Mouse (Mus musculus) right cerebral cortex, adult 2 months (tissue): ENCODE measurements around the gene Olfr1377.
"Not testable (repeated sequence)": the region's sequence is repeated elsewhere in the genome, so short reads cannot be mapped to it uniquely, and the experiment has no call there.

Experiments used
- DNase-seq, 2 experiments: peaks; one replicate each; pipeline ENCODE4 v3.0.0; 2021 to 2022; ENCODE audit warnings: low spot score in 2 of 2

The Olfr1377 gene

GRCm38 (mm10) chr11:50981667-50982066, at the start of gene Olfr1377:
Gene Olfr1377, plus strand, starts transcription at chr11:50981967.
- no peak for DNase-seq

GRCm38 (mm10) chr11:50932040-50932439, 49.7 kb upstream of the Olfr1377 start:
- no peak for DNase-seq

DNA sequence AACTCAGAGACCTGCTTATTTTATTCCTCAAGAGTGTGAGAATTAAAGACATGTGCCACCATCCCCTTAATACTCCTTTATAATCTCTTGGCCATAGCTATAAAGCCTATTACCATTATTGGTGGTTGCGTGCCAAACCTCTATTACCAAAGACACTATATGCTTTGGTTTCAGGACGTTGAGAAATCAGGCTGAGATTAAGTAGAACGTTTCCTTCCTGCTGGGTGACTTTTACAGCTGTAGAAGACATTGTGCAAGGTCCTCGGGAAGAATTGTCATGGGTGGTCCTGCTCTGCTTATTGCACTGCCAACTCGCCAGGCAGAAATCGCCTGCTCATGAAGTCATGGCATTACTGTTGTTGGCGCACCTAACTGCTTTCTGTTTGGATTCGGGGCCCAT, 43.3 kb upstream of the Olfr1377 start:
- DNase-seq: no peak

DNA sequence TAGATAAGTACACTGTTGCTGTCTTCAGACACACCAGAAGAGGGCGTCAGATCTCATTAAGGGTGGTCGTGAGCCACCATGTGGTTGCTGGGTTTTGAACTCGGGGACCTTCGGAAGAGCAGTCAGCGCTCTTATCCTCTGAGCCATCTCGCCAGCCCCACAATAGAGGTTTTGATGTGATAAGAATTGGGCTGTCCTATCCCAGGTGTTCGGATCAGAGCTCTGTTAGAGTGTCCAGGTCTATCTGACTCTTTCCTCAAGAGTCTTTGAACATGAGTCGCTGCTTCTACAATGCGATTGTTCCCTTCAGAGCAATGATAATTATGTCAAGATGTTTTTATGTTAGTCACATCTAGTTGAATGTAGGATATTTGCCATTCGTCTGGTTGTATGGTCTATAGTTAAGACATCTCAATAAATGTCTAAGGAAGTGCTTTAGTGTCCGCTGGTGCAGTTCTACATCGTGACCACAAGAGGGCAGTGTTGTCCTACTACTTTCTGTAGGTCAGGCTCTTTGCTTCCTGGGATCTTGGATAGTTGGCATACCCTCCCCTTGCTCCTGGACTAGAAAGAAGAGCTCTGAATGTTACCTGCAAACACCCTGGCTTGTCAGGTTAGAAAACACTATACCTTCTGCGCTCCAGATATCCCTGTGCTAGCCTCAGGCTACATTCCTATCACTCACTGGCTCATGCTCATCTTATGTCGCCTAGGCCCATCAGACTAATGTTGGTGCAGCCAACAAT, 42.0 kb upstream of the Olfr1377 start:
- DNase-seq: peak; percentile 30 to 35

DNA sequence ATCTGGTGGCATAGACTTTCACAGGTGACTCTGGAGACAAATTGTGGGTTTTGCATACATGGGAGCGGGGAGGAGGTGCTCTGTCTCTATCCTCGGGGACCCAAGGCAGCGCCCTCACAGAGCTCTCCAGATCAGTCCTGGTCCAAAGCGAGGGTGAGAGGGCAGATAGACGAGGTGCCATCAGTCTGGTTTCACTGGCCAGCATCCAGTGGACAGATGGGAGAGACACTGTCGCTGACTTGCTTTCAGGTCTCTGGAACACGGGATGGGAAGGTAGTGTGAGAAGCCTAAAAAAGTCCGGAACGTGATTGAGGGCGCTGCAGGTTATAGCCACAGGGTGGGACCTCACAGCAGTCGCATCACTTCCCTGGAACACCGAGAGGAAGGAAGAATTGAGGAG, 39.4 kb upstream of the Olfr1377 start:
- no peak for DNase-seq

DNA sequence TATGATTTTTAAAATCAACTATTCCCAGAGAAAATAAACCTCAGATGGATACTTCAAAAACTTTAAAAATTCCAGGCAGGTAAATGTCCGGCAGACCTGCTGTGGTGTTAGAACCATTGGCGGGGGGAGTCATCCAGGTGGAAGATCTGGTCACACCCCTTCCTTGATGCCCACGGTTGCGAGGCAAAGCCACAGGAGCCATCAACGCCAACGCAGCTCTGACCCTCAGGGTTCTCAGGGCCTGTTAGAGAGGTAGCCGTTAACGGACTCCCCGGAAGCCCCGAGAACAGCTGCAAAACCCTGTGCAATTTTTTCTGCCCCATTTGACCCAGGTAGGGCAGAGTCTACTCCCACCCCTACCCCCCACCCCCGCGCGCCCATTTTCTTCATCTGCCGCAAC, 38.3 kb upstream of the Olfr1377 start, which contains the start of gene 4933414I15Rik:
4933414I15Rik (minus strand) TSS at position 260 of the 400 bp plus-strand sequence.
- no peak for DNase-seq

DNA sequence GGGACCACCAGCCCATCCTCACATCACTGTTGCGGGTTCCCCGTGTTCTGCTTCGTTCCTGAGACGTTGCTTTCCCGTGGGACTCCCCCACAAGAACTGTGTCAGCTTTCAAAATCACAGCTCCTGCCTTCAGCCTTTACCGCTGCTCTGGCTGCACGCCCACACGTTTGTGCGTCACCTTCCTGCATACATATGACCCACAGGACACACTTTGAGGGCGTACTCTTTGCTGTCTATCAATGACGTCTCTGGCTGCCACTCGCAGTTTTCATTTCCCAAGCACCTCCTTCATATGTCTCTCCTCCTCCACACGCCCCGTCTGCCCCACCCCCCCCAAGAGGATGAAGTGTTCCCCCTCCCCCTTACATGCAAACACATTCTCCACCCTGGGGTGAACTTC, 29.5 kb upstream of the Olfr1377 start:
- DNase-seq: peak; percentile 32 to 50

DNA sequence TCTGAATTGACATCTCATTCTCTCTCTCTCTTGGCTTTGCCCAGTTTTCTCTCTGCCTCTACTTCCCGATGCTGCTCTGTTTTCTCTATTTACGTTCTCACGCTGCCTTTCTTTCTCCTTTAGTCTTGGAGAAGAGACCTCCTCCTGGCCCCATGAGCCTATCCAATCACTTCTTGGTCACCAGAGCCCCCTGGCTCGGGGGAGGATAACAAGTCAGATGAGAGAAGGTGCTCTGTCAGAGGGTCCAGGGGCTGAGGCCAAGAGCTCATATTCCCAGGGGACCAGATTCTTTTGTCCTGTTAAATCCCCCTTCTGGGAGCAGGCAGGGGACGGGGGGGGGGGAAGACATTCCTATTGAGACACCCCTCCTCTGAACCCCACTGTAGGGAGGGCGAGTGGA, 28.1 kb upstream of the Olfr1377 start, which contains the start of gene Prop1:
Prop1 (minus strand) TSS at position 101 of the 400 bp plus-strand sequence.
- no peak for DNase-seq

DNA sequence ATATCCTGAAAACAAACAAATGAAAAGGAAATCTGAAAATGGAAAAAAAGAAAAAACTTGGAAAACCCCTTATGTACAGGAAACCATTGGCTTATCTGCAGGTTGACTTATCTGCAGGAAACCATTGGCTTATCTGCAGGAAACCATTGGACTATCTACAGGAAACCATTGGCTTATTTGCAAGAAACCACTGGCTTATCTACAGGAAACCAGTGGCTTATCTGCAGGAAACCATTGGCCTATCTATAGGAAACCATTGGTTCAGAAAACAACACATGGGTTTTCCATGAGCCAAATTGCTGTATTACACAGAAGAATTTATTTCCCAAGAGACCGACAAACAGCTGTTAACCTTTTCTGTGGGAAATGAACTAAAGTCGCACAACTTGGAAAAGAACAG, 16.9 kb upstream of the Olfr1377 start:
- no peak for DNase-seq

DNA sequence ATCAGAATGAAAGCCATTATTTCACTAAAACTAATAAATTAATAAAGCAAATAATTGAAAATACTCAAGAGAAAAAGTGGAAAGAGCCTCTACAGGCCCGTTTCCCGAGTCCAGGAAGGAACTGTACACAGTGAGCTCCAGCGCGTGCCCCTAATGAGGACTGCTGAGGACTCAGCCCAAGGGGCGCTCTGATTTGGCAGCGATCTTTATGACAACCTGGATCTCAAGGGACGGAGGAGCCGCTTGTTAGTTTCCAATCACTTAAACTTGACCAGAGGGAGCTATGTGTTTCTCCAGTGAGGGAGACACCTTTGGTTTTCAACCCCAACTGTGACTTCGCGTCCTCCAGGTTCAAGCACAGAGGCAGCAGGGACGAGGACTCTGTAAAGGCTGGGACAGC, 15.5 kb upstream of the Olfr1377 start, which contains the start of gene Olfr1378:
Olfr1378 (plus strand) TSS at position 301 of the 400 bp plus-strand sequence.
- DNase-seq: no peak

- DNase-seq: no peak
Measured at GRCm38 (mm10) chr11:50977216-50977615, 4.6 kb upstream of the Olfr1377 start.

GRCm38 (mm10) chr11:51003296-51003695, 21.5 kb downstream of the Olfr1377 start, which contains the start of gene Olfr51:
Gene Olfr51, plus strand, starts transcription at chr11:51003596.
- no peak for DNase-seq

DNA sequence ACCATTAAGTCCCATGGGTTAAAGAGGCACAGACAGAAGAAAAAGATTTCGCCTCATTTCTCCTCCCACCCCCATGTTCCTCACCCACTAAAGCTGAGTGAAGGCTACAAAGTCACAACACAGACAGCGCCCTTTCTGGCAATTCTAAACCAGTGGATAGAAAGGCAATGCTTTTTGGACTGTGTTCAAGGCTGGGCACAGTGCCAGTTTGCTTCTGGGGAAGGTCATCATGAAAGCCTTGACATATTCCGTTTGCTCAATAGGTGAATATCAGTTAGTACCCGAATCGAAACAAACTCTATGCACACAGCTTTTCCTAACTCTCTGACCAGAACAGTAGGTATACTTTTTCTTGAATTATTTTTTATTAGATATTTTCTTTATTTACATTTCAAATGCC, 30.1 kb downstream of the Olfr1377 start:
- DNase-seq: no peak

- DNase-seq: no peak
Measured at GRCm38 (mm10) chr11:51013936-51014335, 32.2 kb downstream of the Olfr1377 start, which contains the start of gene Olfr54. Gene Olfr54, plus strand, starts transcription at chr11:51014236.

- DNase-seq: no peak
Measured at GRCm38 (mm10) chr11:51016341-51016740, 34.6 kb downstream of the Olfr1377 start.

GRCm38 (mm10) chr11:51026811-51027210, 45.0 kb downstream of the Olfr1377 start:
- DNase-seq: not testable (repeated sequence)

- DNase-seq: not testable (repeated sequence)
Measured at GRCm38 (mm10) chr11:51029381-51029780, 47.6 kb downstream of the Olfr1377 start.

DNA sequence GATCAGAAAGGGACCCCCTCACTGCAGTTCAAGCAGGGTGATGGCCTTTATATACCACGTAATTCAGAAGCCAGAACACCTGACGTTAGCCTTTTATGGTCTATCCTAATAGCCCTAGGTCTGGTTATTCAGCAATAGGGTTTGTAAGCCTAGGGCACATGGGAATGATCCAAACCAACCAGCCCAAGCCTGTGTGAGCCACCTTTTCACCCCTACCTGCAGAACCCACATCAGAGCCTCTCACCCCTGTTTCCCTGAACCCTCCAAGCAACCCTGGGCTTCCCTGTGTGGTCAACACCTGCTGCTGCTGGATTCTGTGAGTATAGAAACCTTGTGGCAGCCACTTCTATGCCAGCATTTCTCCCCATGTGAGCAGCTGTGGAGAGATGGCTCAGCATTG, 48.5 kb downstream of the Olfr1377 start:
- no peak for DNase-seq

DNA sequence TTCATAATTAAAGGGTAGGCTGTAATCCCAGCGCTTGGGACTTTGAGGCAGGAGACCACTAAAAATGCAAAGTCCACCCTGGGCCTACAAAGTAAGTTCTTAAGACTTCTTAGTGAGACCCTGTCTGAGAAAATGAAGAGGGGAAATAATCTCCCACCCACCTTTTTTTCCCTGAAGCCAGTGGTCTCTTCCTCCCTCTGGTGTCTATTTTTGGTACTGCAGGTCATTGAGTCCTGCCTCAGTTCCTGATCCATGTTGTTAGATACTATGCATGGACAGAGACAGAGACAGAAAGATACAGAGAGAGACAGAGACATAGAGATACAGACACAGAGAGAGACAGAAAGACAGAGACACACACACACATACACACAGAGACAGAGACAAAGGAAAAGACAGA, 51.1 kb downstream of the Olfr1377 start:
- DNase-seq: peak in 1 of 2 experiments; percentile 24

- not testable (repeated sequence) for DNase-seq
Measured at GRCm38 (mm10) chr11:51034141-51034540, 52.4 kb downstream of the Olfr1377 start.

DNA sequence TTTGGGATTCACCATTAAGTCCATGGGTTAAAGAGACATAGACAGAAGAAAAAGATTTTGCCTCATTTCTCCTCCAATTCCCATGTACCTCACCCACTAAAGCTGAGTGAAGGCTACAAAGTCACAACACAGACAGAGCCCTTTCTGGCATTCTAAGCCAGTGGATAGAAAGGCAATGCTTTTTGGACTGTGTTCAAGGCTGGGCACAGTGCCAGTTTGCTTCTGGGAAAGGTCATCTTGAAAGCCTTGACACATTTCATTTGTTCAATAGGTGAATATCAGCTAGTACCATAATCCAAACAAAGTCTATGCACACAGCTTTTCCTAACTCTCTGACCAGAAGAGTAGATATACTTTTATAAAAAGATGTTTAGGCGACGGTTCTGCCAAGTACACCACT, 54.2 kb downstream of the Olfr1377 start:
- no peak for DNase-seq
